Mouse (Mus musculus) myocyte (in vitro differentiated cells): ENCODE measurements around the gene Scamp4. TPM values are rescaled to one million over a fixed set of nuclear protein-coding genes. Genes with fewer than 3 reads are reported as not detected.

ENCODE experiments used
- H3K27me3 ChIP-seq: one replicate; pipeline ENCODE4 v1.6.1; 2011; ENCODE audit not compliant: control insufficient read depth, insufficient read depth, insufficient read length
- H3K36me3 ChIP-seq: one replicate; pipeline ENCODE4 v1.6.1; 2011; ENCODE audit not compliant: control insufficient read depth, insufficient read depth
- H3K4me2 ChIP-seq: one replicate; pipeline ENCODE4 v1.6.1; 2011; ENCODE audit warnings: low read depth, control low read depth
- H3K4me3 ChIP-seq: one replicate; pipeline ENCODE4 v1.5.1; 2011; ENCODE audit warnings: mild to moderate bottlenecking, control low read depth, moderate library complexity
- H3K79me2 ChIP-seq: one replicate; pipeline ENCODE4 v1.6.1; 2011; ENCODE audit not compliant: control insufficient read depth, insufficient read depth
- H3ac ChIP-seq: one replicate; pipeline ENCODE4 v1.6.1; 2011; ENCODE audit not compliant: control insufficient read depth, insufficient read length
- CEBPB ChIP-seq: IDR thresholded peaks from 2 replicates; pipeline ENCODE4 v1.6.1; 2011; ENCODE audit warnings: mild to moderate bottlenecking, moderate library complexity; ENCODE audit not compliant: poor library complexity, insufficient read depth, severe bottlenecking
- E2F4 ChIP-seq: IDR thresholded peaks from one replicate; pipeline ENCODE4 v1.6.1; 2011; ENCODE audit warnings: mild to moderate bottlenecking, control low read depth, moderate library complexity; ENCODE audit not compliant: insufficient read depth
- MAX ChIP-seq: IDR thresholded peaks from one replicate; pipeline ENCODE4 v1.6.1; 2011; ENCODE audit warnings: low read depth, mild to moderate bottlenecking, control low read depth
- MYOD1 ChIP-seq, 3 experiments: IDR thresholded peaks; one replicate each; pipeline ENCODE4 v1.6.1; 2011; ENCODE audit warnings: control low read depth in 2 of 3, low read depth in 2 of 3, mild to moderate bottlenecking in 2 of 3, moderate library complexity in 1 of 3; ENCODE audit not compliant: insufficient read length in 2 of 3, control insufficient read depth in 1 of 3
- MYOG ChIP-seq, 3 experiments: IDR thresholded peaks; one replicate each; pipeline ENCODE4 v1.6.1; 2011; ENCODE audit warnings: control low read depth in 2 of 3, low read depth in 2 of 3, mild to moderate bottlenecking in 2 of 3; ENCODE audit not compliant: insufficient read length in 2 of 3, control insufficient read depth in 1 of 3, insufficient read depth in 1 of 3
- POLR2A ChIP-seq: IDR thresholded peaks from one replicate; pipeline ENCODE4 v1.6.1; 2011; ENCODE audit warnings: low read depth, mild to moderate bottlenecking, control low read depth, moderate library complexity; ENCODE audit not compliant: insufficient read length
- POLR2AphosphoS2 ChIP-seq: IDR thresholded peaks from one replicate; pipeline ENCODE4 v1.6.1; 2011; ENCODE audit warnings: low read depth, control low read depth; ENCODE audit not compliant: insufficient read length
- REST ChIP-seq: IDR thresholded peaks from one replicate; pipeline ENCODE4 v1.6.1; 2011; ENCODE audit warnings: mild to moderate bottlenecking, control low read depth, moderate library complexity; ENCODE audit not compliant: insufficient read depth, insufficient read length
- SRF ChIP-seq: IDR thresholded peaks from one replicate; pipeline ENCODE4 v1.6.1; 2011; ENCODE audit warnings: low read depth; ENCODE audit not compliant: control insufficient read depth, insufficient read length
- TCF12 ChIP-seq: IDR thresholded peaks from one replicate; pipeline ENCODE4 v1.6.1; 2011; ENCODE audit warnings: mild to moderate bottlenecking, control low read depth; ENCODE audit not compliant: poor library complexity, insufficient read depth, severe bottlenecking
- TCF3 ChIP-seq: IDR thresholded peaks from one replicate; pipeline ENCODE4 v1.6.1; 2011; ENCODE audit warnings: low read depth, control low read depth; ENCODE audit not compliant: insufficient read length
- USF1 ChIP-seq: IDR thresholded peaks from one replicate; pipeline ENCODE4 v1.6.1; 2011; ENCODE audit warnings: low read depth, mild to moderate bottlenecking, control low read depth, moderate library complexity
- polyA plus RNA-seq: library from polyadenylated mRNA; unstranded; fragments of >200 nt; fragmentation: generic; extraction: Trizol; gene quantifications from one replicate; pipeline ENCODE4 v1.2.1, GENCODE M21; 2012; ENCODE audit warnings: missing spikeins

The Scamp4 gene
- polyA plus RNA-seq, 1 experiment, result 141 TPM

DNA sequence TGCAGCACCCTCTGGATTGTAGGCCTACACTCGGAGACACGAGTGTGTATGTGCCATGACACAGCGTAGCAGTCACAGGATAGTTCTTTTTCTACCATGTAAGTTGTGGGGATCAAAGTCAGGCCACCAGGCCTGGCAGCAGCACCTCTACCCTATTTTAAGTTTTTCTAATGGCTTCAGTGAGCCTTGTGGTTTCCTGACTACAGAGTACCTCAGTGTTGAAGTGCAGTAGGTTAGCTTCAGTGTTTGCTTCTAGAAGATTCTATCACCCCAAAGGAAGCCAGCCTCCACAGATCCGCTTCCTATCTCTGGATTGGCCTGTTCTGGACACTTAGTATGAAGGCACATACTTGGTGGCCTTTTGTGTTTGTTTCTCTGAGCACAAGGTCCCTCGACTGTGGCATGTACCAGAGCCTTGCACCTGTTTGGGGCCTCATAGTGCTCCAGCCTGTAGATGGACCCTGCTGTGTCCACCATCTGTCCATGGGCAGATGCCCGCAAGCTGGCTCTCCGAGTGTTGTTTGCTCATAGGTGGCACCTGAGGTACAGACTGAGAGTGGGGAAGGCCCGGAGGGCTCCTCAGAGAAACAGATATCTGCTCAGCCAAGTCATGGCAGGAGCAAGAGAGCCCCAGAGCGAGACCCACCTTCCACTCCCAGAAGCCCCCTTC is 7.6 kb downstream of the Scamp4 start:
- peaks cover 14% of the 10 kb centered on the region for H3K36me3 ChIP-seq
- no peak for TF ChIP-seq REST
- TF ChIP-seq SRF, result no peak
- no peak for TF ChIP-seq USF1
- H3K4me2 ChIP-seq, result no peak overlapping the region
- no peaks in the 10 kb centered on the region for H3K27me3 ChIP-seq
- no peak overlapping the region for H3ac ChIP-seq
- peaks cover 15% of the 10 kb centered on the region for H3K79me2 ChIP-seq
- no peak overlapping the region for H3K4me3 ChIP-seq

DNA sequence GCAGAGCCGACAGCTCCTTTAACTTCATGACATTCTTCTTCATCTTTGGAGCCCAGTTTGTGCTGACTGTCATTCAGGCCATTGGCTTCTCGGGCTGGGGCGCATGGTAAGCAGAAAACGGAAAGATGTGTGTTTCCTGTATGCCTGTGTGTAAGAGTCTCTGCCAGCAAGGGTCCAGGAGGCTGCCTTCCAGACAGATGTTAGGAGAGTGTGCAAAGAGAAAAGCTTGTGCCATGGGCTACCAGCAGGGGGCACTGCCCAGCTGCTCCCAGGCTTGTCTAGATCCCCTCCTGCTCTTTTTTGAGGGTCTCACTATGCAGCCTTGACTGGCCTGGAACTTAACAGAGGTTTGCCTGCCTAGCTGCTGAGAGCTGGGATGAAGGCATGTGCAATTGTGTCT is 8.4 kb downstream of the Scamp4 start:
- Histone ChIP-seq H3ac (no peak overlapping the region), H3K36me3 (peaks cover 14% of the 10 kb centered on the region), H3K27me3 (no peaks in the 10 kb centered on the region), H3K4me3 (no peak overlapping the region), H3K4me2 (no peak overlapping the region), H3K79me2 (peaks cover 8% of the 10 kb centered on the region)
- TF ChIP-seq USF1, result no peak
- no peak for TF ChIP-seq MAX
- no peak for TF ChIP-seq POLR2A
- TF ChIP-seq MYOD1 (IDR thresholded peaks at IDR 0.05; ENCODE audit: control insufficient read depth in 1 of 3, insufficient read length in 2 of 3, low read depth in 2 of 3), result no peak
- no peak for TF ChIP-seq MYOG (IDR thresholded peaks at IDR 0.05; ENCODE audit: control insufficient read depth in 1 of 3, insufficient read depth in 1 of 3, insufficient read length in 2 of 3, low read depth in 2 of 3)
- no peak for TF ChIP-seq TCF12
- no peak for TF ChIP-seq REST
- no peak for TF ChIP-seq SRF
- no peak for TF ChIP-seq CEBPB
- TF ChIP-seq POLR2AphosphoS2, result no peak
- no peak for TF ChIP-seq E2F4
- TF ChIP-seq TCF3, result no peak

DNA sequence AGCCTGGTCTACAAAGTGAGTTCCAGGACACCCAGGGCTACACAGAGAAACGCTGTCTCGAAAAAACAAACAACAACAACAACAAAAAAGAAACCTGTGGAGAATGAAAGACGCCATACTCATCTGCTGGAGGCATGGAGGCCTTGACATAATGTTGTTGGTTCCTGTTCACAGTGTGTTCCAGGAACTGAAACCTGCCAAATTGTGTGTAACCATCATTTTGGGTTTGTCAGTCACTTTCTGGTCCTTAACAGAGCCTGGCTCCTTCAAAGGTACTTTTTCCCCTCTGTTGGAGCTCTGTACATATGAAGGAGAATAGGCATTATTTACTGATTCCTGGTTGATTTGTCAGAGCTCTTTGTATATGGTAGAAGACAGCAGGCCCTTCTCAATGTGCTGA is 9.2 kb downstream of the Scamp4 start:
- Histone ChIP-seq H3ac (no peak overlapping the region), H3K4me2 (no peak overlapping the region), H3K4me3 (no peak overlapping the region), H3K79me2 (peaks cover 5% of the 10 kb centered on the region), H3K27me3 (no peaks in the 10 kb centered on the region), H3K36me3 (peaks cover 14% of the 10 kb centered on the region)
- TF ChIP-seq POLR2AphosphoS2, result no peak
- TF ChIP-seq CEBPB, result no peak
- no peak for TF ChIP-seq MYOD1 (IDR thresholded peaks at IDR 0.05; ENCODE audit: control insufficient read depth in 1 of 3, insufficient read length in 2 of 3, low read depth in 2 of 3)

DNA sequence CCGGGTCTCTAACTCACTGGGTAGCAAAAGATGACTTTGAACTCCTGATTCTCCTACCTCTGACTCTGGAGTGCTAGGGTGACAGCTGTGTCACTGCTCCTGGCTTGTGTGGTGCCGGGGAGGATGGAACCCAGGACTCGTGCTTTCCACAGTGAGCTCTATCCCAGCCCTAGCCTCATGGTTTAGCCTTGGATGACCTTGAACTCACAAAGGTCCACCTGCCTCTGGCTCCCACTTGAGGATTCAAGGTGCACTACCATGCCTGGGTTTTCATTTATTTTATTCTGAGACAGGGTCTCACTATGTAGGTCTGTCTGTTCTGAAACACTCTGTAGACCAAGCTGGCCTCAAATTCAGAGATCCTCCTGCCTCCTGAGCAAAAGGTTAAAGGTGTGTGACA is 11.1 kb downstream of the Scamp4 start:
- H3K4me3 ChIP-seq, result no peak overlapping the region
- H3K4me2 ChIP-seq, result no peak overlapping the region
- H3ac ChIP-seq, result no peak overlapping the region
- H3K27me3 ChIP-seq, result no peaks in the 10 kb centered on the region
- H3K79me2 ChIP-seq, result no peaks in the 10 kb centered on the region
- TF ChIP-seq REST (no peak), USF1 (no peak), POLR2AphosphoS2 (no peak), MYOD1 (IDR thresholded peaks at IDR 0.05; ENCODE audit: control insufficient read depth in 1 of 3, insufficient read length in 2 of 3, low read depth in 2 of 3) (no peak), MAX (no peak), CEBPB (no peak), SRF (no peak), MYOG (IDR thresholded peaks at IDR 0.05; ENCODE audit: control insufficient read depth in 1 of 3, insufficient read depth in 1 of 3, insufficient read length in 2 of 3, low read depth in 2 of 3) (no peak), E2F4 (no peak), POLR2A (no peak), TCF3 (no peak), TCF12 (no peak)
- H3K36me3 ChIP-seq, result peaks cover 9% of the 10 kb centered on the region

DNA sequence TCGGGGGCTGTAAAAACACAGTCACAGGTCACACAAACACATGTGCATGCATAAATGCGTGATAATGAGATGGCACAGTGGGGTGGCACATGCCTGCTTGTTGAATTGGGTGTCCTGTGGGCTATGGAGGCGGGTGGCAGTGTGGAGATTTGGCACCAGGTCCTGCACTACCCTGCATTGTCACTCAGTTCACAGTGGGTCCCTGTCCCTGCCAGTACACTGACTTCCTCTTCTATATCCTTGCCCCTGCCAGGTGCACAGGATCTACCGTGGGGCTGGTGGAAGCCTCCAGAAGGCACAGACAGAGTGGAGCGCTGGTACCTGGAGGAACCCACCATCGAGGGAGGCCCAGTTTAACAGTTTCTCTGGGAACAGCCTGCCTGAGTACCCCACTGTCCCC is 11.7 kb downstream of the Scamp4 start:
- no peak overlapping the region for H3K4me3 ChIP-seq
- TF ChIP-seq SRF, result no peak
- no peak for TF ChIP-seq MAX
- no peak for TF ChIP-seq TCF3
- no peak for TF ChIP-seq TCF12
- no peak for TF ChIP-seq E2F4
- TF ChIP-seq POLR2AphosphoS2, result no peak
- no peak for TF ChIP-seq USF1
- TF ChIP-seq MYOG (IDR thresholded peaks at IDR 0.05; ENCODE audit: control insufficient read depth in 1 of 3, insufficient read depth in 1 of 3, insufficient read length in 2 of 3, low read depth in 2 of 3), result no peak
- TF ChIP-seq CEBPB, result no peak
- no peak for TF ChIP-seq POLR2A
- no peak for TF ChIP-seq MYOD1 (IDR thresholded peaks at IDR 0.05; ENCODE audit: control insufficient read depth in 1 of 3, insufficient read length in 2 of 3, low read depth in 2 of 3)
- no peak for TF ChIP-seq REST
- H3K79me2 ChIP-seq, result no peaks in the 10 kb centered on the region
- peaks cover 5% of the 10 kb centered on the region for H3K36me3 ChIP-seq
- no peak overlapping the region for H3ac ChIP-seq
- no peak overlapping the region for H3K4me2 ChIP-seq
- no peaks in the 10 kb centered on the region for H3K27me3 ChIP-seq
